Mouse (Mus musculus) brain, embryonic 14.5 days (tissue): ENCODE measurements around the gene Fam180a. TPM values are rescaled to one million over a fixed set of nuclear protein-coding genes. Genes with fewer than 3 reads are reported as not detected.

Experiments used
- DNase-seq: peaks from one replicate; pipeline ENCODE4 v3.0.0-alpha.2; 2011; ENCODE audit warnings: low read depth
- CTCF ChIP-seq: fragments of 200-500 bp; IDR thresholded peaks from 2 replicates; pipeline ENCODE4 v1.5.1; 2012; ENCODE audit warnings: inconsistent platforms, mild to moderate bottlenecking, moderate library complexity, borderline replicate concordance; ENCODE audit not compliant: insufficient read depth, insufficient read length; ENCODE audit errors: extremely low read depth
- POLR2A ChIP-seq: fragments of 200-500 bp; IDR thresholded peaks from 2 replicates; pipeline ENCODE4 v1.6.1; 2012; ENCODE audit warnings: mild to moderate bottlenecking, inconsistent platforms, borderline replicate concordance; ENCODE audit not compliant: poor library complexity, insufficient read depth, insufficient read length, severe bottlenecking; ENCODE audit errors: extremely low read depth
- polyA plus RNA-seq: library from polyadenylated mRNA; depleted of rRNA; stranded (reverse); fragments of >200 nt; gene quantifications from 2 replicates; pipeline ENCODE4 v1.2.3, GENCODE M21; 2012; rRNA removed

The Fam180a gene
- polyA plus RNA-seq, 1 experiment: 0.16 TPM

GRCm38 (mm10) chr6:35273391-35274082, 52.4 kb downstream of the Fam180a start:
- TF ChIP-seq CTCF (no peak), POLR2A (no peak)
- DNase-seq: no peak

GRCm38 (mm10) chr6:35271868-35272765, 53.8 kb downstream of the Fam180a start:
- DNase-seq: no peak
- TF ChIP-seq CTCF (no peak), POLR2A (no peak)

DNA sequence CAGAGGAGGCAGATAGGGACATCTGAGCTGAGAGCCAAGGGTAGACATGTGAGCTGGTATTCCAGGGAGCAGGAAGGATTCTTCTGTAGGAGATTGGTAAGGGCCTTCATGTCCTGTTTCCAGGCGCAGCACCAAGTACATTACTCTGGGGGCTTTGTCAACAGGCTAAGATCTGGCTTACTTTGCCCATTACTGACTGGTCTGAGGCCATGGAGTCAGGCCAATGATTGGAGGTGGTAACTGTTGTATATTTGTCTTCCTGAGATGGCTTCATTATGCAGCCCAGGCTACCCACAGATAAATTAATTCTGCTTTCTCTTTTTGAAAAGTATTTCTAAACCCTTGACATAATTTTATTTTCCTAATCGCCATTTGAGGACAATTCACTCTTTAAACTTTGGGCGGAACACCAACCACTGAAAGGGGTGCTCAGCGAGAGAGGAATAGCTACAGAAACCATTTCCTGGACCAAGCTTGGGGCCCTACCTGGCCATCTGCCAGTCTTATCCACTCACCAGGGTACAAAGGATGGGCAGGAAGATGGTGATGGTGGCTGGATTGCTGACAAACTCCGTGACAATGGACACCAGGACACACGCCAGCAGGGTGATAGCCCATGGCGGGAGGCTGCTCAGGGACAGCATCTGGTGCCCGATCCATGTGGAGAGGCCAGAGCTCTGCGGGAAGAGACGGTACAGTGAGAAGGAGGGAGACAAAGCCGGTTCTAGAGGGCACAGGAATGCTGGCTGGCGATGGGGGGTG, 54.7 kb downstream of the Fam180a start:
- no peak for TF ChIP-seq CTCF
- TF ChIP-seq POLR2A: no peak
- DNase-seq: peak; percentile 49

DNA sequence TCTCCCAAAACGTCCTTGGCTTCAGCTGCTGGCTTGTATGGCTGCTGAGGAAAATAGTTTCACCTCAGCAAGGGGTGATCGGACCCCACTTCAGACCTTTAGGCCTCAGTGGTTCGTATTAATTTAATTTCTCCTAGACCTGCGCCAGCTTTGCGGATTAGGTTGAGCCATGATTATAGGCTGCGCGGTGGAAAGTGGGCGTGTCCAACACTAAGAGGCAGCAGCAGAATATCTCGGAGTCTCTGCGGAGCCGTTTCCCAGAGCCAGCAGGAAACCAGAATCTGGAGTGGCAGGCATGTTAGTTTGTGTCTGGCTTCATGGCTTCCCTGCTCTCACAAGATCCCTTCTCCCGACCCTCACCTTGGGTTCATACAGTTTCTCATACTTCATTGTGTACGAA, 56.3 kb downstream of the Fam180a start:
- DNase-seq: no peak
- TF ChIP-seq CTCF: no peak
- TF ChIP-seq POLR2A: no peak

GRCm38 (mm10) chr6:35268711-35269110, 57.2 kb downstream of the Fam180a start:
- no peak for DNase-seq
- TF ChIP-seq POLR2A: no peak
- TF ChIP-seq CTCF: no peak

DNA sequence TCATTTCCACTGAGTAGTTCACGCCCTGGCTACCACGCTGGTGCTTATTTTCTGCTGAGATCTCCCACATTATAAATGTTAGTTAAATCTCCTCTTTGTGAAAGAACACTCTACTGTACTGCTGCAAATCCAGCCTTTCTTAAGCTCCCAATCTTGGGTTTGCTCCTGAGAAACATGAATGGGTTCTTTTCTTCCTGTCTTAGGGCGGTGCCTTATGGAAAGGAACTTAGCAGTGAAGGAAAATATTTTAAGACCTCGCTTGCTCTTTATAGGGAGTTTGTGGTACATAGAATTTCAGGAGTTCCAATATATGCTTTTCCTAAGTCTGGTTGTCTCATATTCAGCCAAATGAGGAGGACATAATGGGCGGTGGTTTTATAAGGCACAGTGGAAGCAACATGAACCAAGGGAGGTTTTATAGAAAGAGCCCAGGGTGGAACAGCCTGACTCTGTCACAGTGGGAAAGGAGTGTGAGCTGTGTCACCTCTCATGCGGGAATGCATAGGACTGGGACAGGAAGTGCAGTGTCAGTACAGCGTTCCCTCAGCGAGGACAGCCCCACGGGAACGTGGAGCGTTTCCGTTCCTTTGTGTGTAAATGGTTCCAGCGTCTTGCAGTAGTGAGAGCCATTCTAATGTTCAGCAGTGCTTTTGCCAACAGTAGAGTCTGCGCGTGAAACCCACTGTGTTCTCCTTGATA, 60.2 kb downstream of the Fam180a start:
- no peak for DNase-seq
- TF ChIP-seq CTCF (no peak), POLR2A (no peak)

Other genes with a start within 250 kb of the Fam180a start
- gene Cnot4, start 192.4 kb downstream of the Fam180a start, polyA plus RNA-seq: 23.8 and 26.3 TPM in 2 replicates
- 52.4 and 64.4 TPM in 2 replicates for gene Nup205, start 148.7 kb downstream of the Fam180a start, polyA plus RNA-seq
- 2.1 and 3.8 TPM in 2 replicates for gene Slc13a4, start 18.0 kb downstream of the Fam180a start, polyA plus RNA-seq
- gene Mtpn, start 213.7 kb upstream of the Fam180a start, polyA plus RNA-seq: 75.0 and 101 TPM in 2 replicates